ENCODE assay signal across 19 mouse cellular contexts in genomic region chr12:73603653-73604052, GRCm38 (mm10). TPM values are rescaled to one million over a fixed set of nuclear protein-coding genes. Genes with fewer than 3 reads are reported as not detected.
DNase-seq lines count a peak whose midpoint lies in the region; ATAC-seq lines count a peak whose summit lies in the region.
"Had no signal": no experiment of that assay in that cellular context is flagged by ENCODE, and none has a peak within 500 bp of the region (broad histone marks: within the 10 kb centered on the region; RNA-seq: fewer than 3 reads in every experiment).

No protein-coding gene starts in this region.

- 74% methylated on average over 6 of the region's 6 CpGs for WGBS in heart, embryonic 16.5 days
- WGBS in neural tube, embryonic 15.5 days, result 94% methylated on average over 6 of the region's 6 CpGs

- no peak overlapping the region for H3K9ac ChIP-seq in heart, embryonic 16.5 days (ENCODE audit: low read length)
- H3K9ac ChIP-seq in neural tube, embryonic 15.5 days (replicated peaks), result no peak overlapping the region
- H3K9ac ChIP-seq: heart, embryonic 12.5 days; neural tube, embryonic 13.5 days had no signal

- H3K4me3 ChIP-seq in heart, embryonic 16.5 days (ENCODE audit: low read length), result no peak overlapping the region
- H3K4me3 ChIP-seq in neural tube, embryonic 15.5 days (replicated peaks), result no peak overlapping the region
- H3K4me3 ChIP-seq: heart, embryonic 12.5 days; layer of hippocampus, adult 2 months; megakaryocyte, embryonic 14.5 days; neural tube, embryonic 13.5 days had no signal

- H3K4me2 ChIP-seq in heart, embryonic 16.5 days (ENCODE audit: low read depth, low read length), result no peak overlapping the region
- H3K4me2 ChIP-seq in neural tube, embryonic 15.5 days, result no peak overlapping the region
- H3K4me2 ChIP-seq: heart, embryonic 12.5 days; neural tube, embryonic 13.5 days had no signal

- peak overlapping the region; percentile 30; the same call in 1 of the 2 replicates for H3K27ac ChIP-seq in heart, embryonic 16.5 days (ENCODE audit: low read length)
- no peak overlapping the region for H3K27ac ChIP-seq in neural tube, embryonic 15.5 days (replicated peaks)
- H3K27ac ChIP-seq: hindbrain, postnatal 0 days; layer of hippocampus, adult 2 months; neural tube, embryonic 13.5 days had no signal

- peaks cover 16% of the 10 kb centered on the region for H3K4me1 ChIP-seq in heart, embryonic 16.5 days (ENCODE audit: control insufficient read depth, insufficient read depth, low read length)
- peaks cover 10% of the 10 kb centered on the region; the same call in 1 of the 2 replicates for H3K4me1 ChIP-seq in neural tube, embryonic 15.5 days

- H3K36me3 ChIP-seq in heart, embryonic 16.5 days (ENCODE audit: control insufficient read depth, insufficient read depth), result no peaks in the 10 kb centered on the region
- H3K36me3 ChIP-seq in neural tube, embryonic 15.5 days, result no peaks in the 10 kb centered on the region
- H3K36me3 ChIP-seq: heart, embryonic 12.5 days; neural tube, embryonic 13.5 days had no signal

- no peak for ATAC-seq in heart, embryonic 16.5 days (replicated peaks; ENCODE audit: extremely low read depth, insufficient read depth, low FRiP score)
- ATAC-seq in granulocyte monocyte progenitor cell, adult 5-6 weeks (replicated peaks; ENCODE audit: poor library complexity, severe bottlenecking), result peak; percentile 55
- ATAC-seq in neural tube, embryonic 15.5 days (ENCODE audit: low FRiP score), result no peak
- ATAC-seq: hindbrain, postnatal 0 days had no signal

- no peaks in the 10 kb centered on the region for H3K27me3 ChIP-seq in heart, embryonic 16.5 days (ENCODE audit: control insufficient read depth, insufficient read depth, low read length)
- H3K27me3 ChIP-seq in neural tube, embryonic 15.5 days (replicated peaks), result no peaks in the 10 kb centered on the region
- H3K27me3 ChIP-seq: heart, embryonic 12.5 days; neural tube, embryonic 13.5 days had no signal

- no peak for DNase-seq in heart, adult 9 months (ENCODE audit: low spot score in 2 of 2)
- peak; percentile 63 for DNase-seq in thymus, postnatal 0 days (ENCODE audit: low spot score)
- no peak for DNase-seq in thymus, postnatal 10 days (ENCODE audit: low spot score in 2 of 2)
- DNase-seq in natural killer cell, adult 2 months (ENCODE audit: low spot score in 2 of 2), result peak; percentile 76 to 87
- no peak for DNase-seq in gastrocnemius, postnatal 14 days
- DNase-seq: adrenal gland, postnatal 36 days; cerebellum, adult 9-11 months; gastrocnemius, postnatal 36 days; heart, postnatal 36 days; kidney, adult 9 months; lung, adult 2 months had no signal

- H3K9me3 ChIP-seq in heart, embryonic 16.5 days (replicated peaks; ENCODE audit: control insufficient read depth, low read length), result no peaks in the 10 kb centered on the region
- H3K9me3 ChIP-seq in neural tube, embryonic 15.5 days (replicated peaks), result no peaks in the 10 kb centered on the region
- H3K9me3 ChIP-seq: heart, embryonic 12.5 days; megakaryocyte, embryonic 14.5 days; neural tube, embryonic 13.5 days had no signal

- intact Hi-C loops in gastrocnemius, postnatal 14 days (cut with DNase I; ENCODE audit: low total_unique reads), result no loop called here

RNA-seq across cellular contexts. Expression of gene Prkch, which starts 19.1 kb away (rescaled TPM):
- 12.4 and 15.2 TPM in 2 replicates for polyA plus RNA-seq in heart, embryonic 16.5 days (2015; fragmentation: Nextera tagmentation; extraction: Ambion mirVana)
- 37.1 and 40.4 TPM in 2 replicates for polyA plus RNA-seq in thymus, postnatal 0 days (2015; fragmentation: Nextera tagmentation; extraction: Ambion mirVana)
- total RNA-seq in granulocyte monocyte progenitor cell, adult 5-6 weeks (2014; fragmentation: Nextera tagmentation), result 0.99 and 1.6 TPM in 2 replicates
- total RNA-seq in granulocyte monocyte progenitor cell, adult 5-6 weeks (2017), result 2.6 and 5.3 TPM in 2 replicates
- 9.2 and 15.5 TPM in 2 replicates for polyA plus RNA-seq in neural tube, embryonic 15.5 days (2015; fragmentation: Nextera tagmentation; extraction: Ambion mirVana)
- 10 to 100 TPM in 1 of 2 experiments, 1 to 10 TPM in 1; 9.0 to 12.5 TPM for total RNA-seq in gastrocnemius, postnatal 14 days (2021)

RNA-seq across cellular contexts. Expression of gene Tmem30b, which starts 57.5 kb away (rescaled TPM):
- polyA plus RNA-seq in heart, embryonic 16.5 days (2015; fragmentation: Nextera tagmentation; extraction: Ambion mirVana), result 1.9 and 3.0 TPM in 2 replicates
- polyA plus RNA-seq in thymus, postnatal 0 days (2015; fragmentation: Nextera tagmentation; extraction: Ambion mirVana), result 11.6 and 12.5 TPM in 2 replicates
- total RNA-seq in granulocyte monocyte progenitor cell, adult 5-6 weeks (2014; fragmentation: Nextera tagmentation), result not detected in 2 replicates
- not detected in 2 replicates for total RNA-seq in granulocyte monocyte progenitor cell, adult 5-6 weeks (2017)
- polyA plus RNA-seq in neural tube, embryonic 15.5 days (2015; fragmentation: Nextera tagmentation; extraction: Ambion mirVana), result 0.52 and 5.4 TPM in 2 replicates
- under 1 TPM; 0.80 to 0.96 TPM for total RNA-seq in gastrocnemius, postnatal 14 days (2021)
- total RNA-seq: layer of hippocampus, adult 2 months had no signal

Comparison
In these comparisons a context has a peak if more than half of its experiments do, and no peak if none do; other contexts are left out.
1. DNase-seq: peak in thymus, postnatal 0 days (single experiment) and natural killer cell, adult 2 months (2 of 2); none in heart, adult 9 months (0 of 2), thymus, postnatal 10 days (0 of 2) and gastrocnemius, postnatal 14 days (single experiment).